Comparison of ENCODE assay signal across 10 mouse cellular contexts in genomic region chr4:53315876-53316762, GRCm38 (mm10).
DNase-seq lines count a peak whose midpoint lies in the region; ATAC-seq lines count a peak whose summit lies in the region.
"Had no signal": no experiment of that assay in that cellular context is flagged by ENCODE, and none has a peak within 500 bp of the region (broad histone marks: within the 10 kb centered on the region; RNA-seq: fewer than 3 reads in every experiment).

No protein-coding gene starts in this region.

- no peak overlapping the region for H3K4me3 ChIP-seq in hindbrain, embryonic 14.5 days (replicated peaks; ENCODE audit: low read length)
- H3K4me3 ChIP-seq in hindbrain, embryonic 11.5 days (ENCODE audit: low read depth, low read length): no peak overlapping the region
- no peak overlapping the region for H3K4me3 ChIP-seq in intestine, embryonic 16.5 days (ENCODE audit: low read length)
- H3K4me3 ChIP-seq in stomach, embryonic 16.5 days (replicated peaks; ENCODE audit: low read length): no peak overlapping the region

- no peak for ATAC-seq in hindbrain, embryonic 14.5 days (ENCODE audit: low FRiP score)
- no peak for ATAC-seq in hindbrain, embryonic 11.5 days (ENCODE audit: low FRiP score)
- ATAC-seq in intestine, embryonic 16.5 days: peak; percentile 26
- no peak for ATAC-seq in stomach, embryonic 16.5 days (ENCODE audit: insufficient read depth, low FRiP score)
- no peak for ATAC-seq in granulocyte monocyte progenitor cell, adult 5-6 weeks (replicated peaks; ENCODE audit: poor library complexity, severe bottlenecking)

- WGBS in hindbrain, embryonic 14.5 days: 78% methylated on average over 13 of the region's 13 CpGs
- WGBS in hindbrain, embryonic 11.5 days: 78% methylated on average over 13 of the region's 13 CpGs
- 55% methylated on average over 13 of the region's 13 CpGs for WGBS in intestine, embryonic 16.5 days
- 53% methylated on average over 13 of the region's 13 CpGs for WGBS in stomach, embryonic 16.5 days

- no peak for DNase-seq in hindbrain, embryonic 14.5 days (ENCODE audit: low spot score)
- DNase-seq in hindbrain, embryonic 11.5 days (ENCODE audit: low spot score): no peak
- peak; percentile 28 for DNase-seq in right cerebral cortex, postnatal 25 days
- no peak for DNase-seq in right cerebral cortex, postnatal 10 days (ENCODE audit: low spot score in 2 of 2)
- DNase-seq in layer of hippocampus, adult 9-11 months: no peak
- DNase-seq: adrenal gland, postnatal 36 days had no signal

- peaks cover 4% of the 10 kb centered on the region; the same call in 1 of the 2 replicates for H3K4me1 ChIP-seq in hindbrain, embryonic 14.5 days (replicated peaks; ENCODE audit: control insufficient read depth, insufficient read depth, low read length)
- no peaks in the 10 kb centered on the region for H3K4me1 ChIP-seq in hindbrain, embryonic 11.5 days (replicated peaks; ENCODE audit: control insufficient read depth, insufficient read depth, low read length)
- peaks cover 9% of the 10 kb centered on the region for H3K4me1 ChIP-seq in intestine, embryonic 16.5 days (ENCODE audit: control insufficient read depth, insufficient read depth, low read length)
- peaks cover 29% of the 10 kb centered on the region for H3K4me1 ChIP-seq in stomach, embryonic 16.5 days (ENCODE audit: control insufficient read depth, insufficient read depth, low read length)

- no peaks in the 10 kb centered on the region for H3K9me3 ChIP-seq in hindbrain, embryonic 14.5 days (ENCODE audit: control insufficient read depth, low read length)
- H3K9me3 ChIP-seq in hindbrain, embryonic 11.5 days (ENCODE audit: control insufficient read depth, low read length): no peaks in the 10 kb centered on the region
- H3K9me3 ChIP-seq in intestine, embryonic 16.5 days (ENCODE audit: control insufficient read depth, low read length): no peaks in the 10 kb centered on the region
- no peaks in the 10 kb centered on the region for H3K9me3 ChIP-seq in stomach, embryonic 16.5 days (replicated peaks; ENCODE audit: control insufficient read depth, low read length)
- H3K9me3 ChIP-seq: G1E had no signal

- no peak overlapping the region for H3K4me2 ChIP-seq in hindbrain, embryonic 14.5 days (replicated peaks)
- H3K4me2 ChIP-seq in hindbrain, embryonic 11.5 days (replicated peaks; ENCODE audit: low read depth, low read length): no peak overlapping the region
- no peak overlapping the region for H3K4me2 ChIP-seq in intestine, embryonic 16.5 days (ENCODE audit: low read depth, low read length)
- H3K4me2 ChIP-seq in stomach, embryonic 16.5 days (ENCODE audit: low read depth, low read length): no peak overlapping the region

- peak overlapping the region; percentile 70 for H3K27ac ChIP-seq in hindbrain, embryonic 14.5 days
- H3K27ac ChIP-seq in hindbrain, embryonic 11.5 days (ENCODE audit: low read depth, low read length): no peak overlapping the region
- H3K27ac ChIP-seq in intestine, embryonic 16.5 days (ENCODE audit: low read length): 0 out of 2 replicates have a peak overlapping the region, but pooled peaks have one; percentile 16
- peak overlapping the region; percentile 79 for H3K27ac ChIP-seq in stomach, embryonic 16.5 days (ENCODE audit: low read length)

- no peak overlapping the region for H3K9ac ChIP-seq in hindbrain, embryonic 14.5 days
- no peak overlapping the region for H3K9ac ChIP-seq in hindbrain, embryonic 11.5 days (ENCODE audit: low read depth, low read length)
- no peak overlapping the region for H3K9ac ChIP-seq in intestine, embryonic 16.5 days (ENCODE audit: low read depth, low read length)
- no peak overlapping the region for H3K9ac ChIP-seq in stomach, embryonic 16.5 days (ENCODE audit: low read length)

- no peaks in the 10 kb centered on the region for H3K27me3 ChIP-seq in hindbrain, embryonic 14.5 days (ENCODE audit: control insufficient read depth, insufficient read depth, low read length)
- H3K27me3 ChIP-seq in hindbrain, embryonic 11.5 days (ENCODE audit: control insufficient read depth, insufficient read depth, low read length): no peaks in the 10 kb centered on the region
- no peaks in the 10 kb centered on the region for H3K27me3 ChIP-seq in intestine, embryonic 16.5 days (replicated peaks; ENCODE audit: control insufficient read depth, insufficient read depth, low read length)
- no peaks in the 10 kb centered on the region for H3K27me3 ChIP-seq in stomach, embryonic 16.5 days (ENCODE audit: control insufficient read depth, insufficient read depth, low read length)

- no peaks in the 10 kb centered on the region for H3K36me3 ChIP-seq in hindbrain, embryonic 14.5 days (replicated peaks; ENCODE audit: control insufficient read depth, insufficient read depth)
- no peaks in the 10 kb centered on the region for H3K36me3 ChIP-seq in hindbrain, embryonic 11.5 days (ENCODE audit: control insufficient read depth, insufficient read depth, low read length)
- H3K36me3 ChIP-seq in intestine, embryonic 16.5 days (ENCODE audit: control insufficient read depth, insufficient read depth, low read length): no peaks in the 10 kb centered on the region
- H3K36me3 ChIP-seq in stomach, embryonic 16.5 days (ENCODE audit: control insufficient read depth, insufficient read depth, low read length): no peaks in the 10 kb centered on the region
- H3K36me3 ChIP-seq: G1E had no signal
